Mouse (Mus musculus) hindbrain, embryonic 13.5 days (tissue): ENCODE results near the gene Lrrc7. TPM values are rescaled to one million over a fixed set of nuclear protein-coding genes. Genes with fewer than 3 reads are reported as not detected.

ENCODE experiments used
- ATAC-seq: fragments of 200-750 bp; cut with Nextera tagmentation; 2 replicates; pipeline ENCODE4 v1.8.0; 2017; ENCODE audit warnings: moderate TSS enrichment; ENCODE audit not compliant: low FRiP score
- H3K27ac ChIP-seq: fragments of 300-500 bp; sonication (generic); 2 replicates; pipeline ENCODE4 v1.5.1; 2015; ENCODE audit warnings: inconsistent platforms, mild to moderate bottlenecking, moderate library complexity
- H3K27me3 ChIP-seq: fragments of 300-500 bp; sonication (generic); 2 replicates; pipeline ENCODE4 v1.6.1; 2015; ENCODE audit warnings: mild to moderate bottlenecking, inconsistent platforms
- H3K36me3 ChIP-seq: fragments of 300-500 bp; sonication (generic); 2 replicates; pipeline ENCODE4 v1.6.1; 2015; ENCODE audit warnings: mild to moderate bottlenecking, inconsistent platforms
- H3K4me1 ChIP-seq: fragments of 300-500 bp; sonication (generic); replicated peaks from 2 replicates; pipeline ENCODE4 v1.6.1; 2015; ENCODE audit warnings: inconsistent platforms
- H3K4me2 ChIP-seq: fragments of 300-500 bp; sonication (generic); 2 replicates; pipeline ENCODE4 v1.6.1; 2015; ENCODE audit warnings: inconsistent platforms, mild to moderate bottlenecking, moderate library complexity
- H3K4me3 ChIP-seq: fragments of 300-500 bp; sonication (generic); 2 replicates; pipeline ENCODE4 v1.5.1; 2015; ENCODE audit warnings: mild to moderate bottlenecking, inconsistent platforms
- H3K9ac ChIP-seq: fragments of 300-500 bp; sonication (generic); 2 replicates; pipeline ENCODE4 v1.6.1; 2015; ENCODE audit warnings: mild to moderate bottlenecking, inconsistent platforms
- H3K9me3 ChIP-seq: fragments of 300-500 bp; sonication (generic); 2 replicates; pipeline ENCODE4 v1.6.1; 2016; ENCODE audit warnings: inconsistent platforms
- WGBS: fragments of 180-500 bp; shearing (Covaris S2); methylation state at CpG from one replicate; pipeline ENCODE4 v1.1.7; 2015; 5-methylcytosine and 5-hydroxymethylcytosine counted together
- polyA plus RNA-seq: library from polyadenylated mRNA; unstranded; fragments of >200 nt; fragmentation: Nextera tagmentation; extraction: Ambion mirVana; gene quantifications from 2 replicates; pipeline ENCODE4 v1.2.1, GENCODE M21; 2015

Gene Lrrc7
- polyA plus RNA-seq, 1 experiment from 2014 or later, result 12.2 TPM

GRCm38 (mm10) chr3:158356194-158356593 is 205.8 kb downstream of the Lrrc7 start:
- Histone ChIP-seq H3K9me3 (no peaks in the 10 kb centered on the region), H3K4me2 (no peak overlapping the region), H3K9ac (no peak overlapping the region), H3K27me3 (no peaks in the 10 kb centered on the region), H3K4me3 (no peak overlapping the region), H3K4me1 (no peaks in the 10 kb centered on the region), H3K36me3 (no peaks in the 10 kb centered on the region; the same call in 1 of the 2 replicates), H3K27ac (no peak overlapping the region)
- ATAC-seq, result no peak
- 91% methylated on average over 4 of the region's 4 CpGs for WGBS

GRCm38 (mm10) chr3:158340808-158341207 is 221.2 kb downstream of the Lrrc7 start:
- H3K27ac ChIP-seq, result no peak overlapping the region
- no peak overlapping the region for H3K4me3 ChIP-seq
- H3K27me3 ChIP-seq, result no peaks in the 10 kb centered on the region
- no peak overlapping the region for H3K9ac ChIP-seq
- no peak for ATAC-seq
- no peaks in the 10 kb centered on the region for H3K36me3 ChIP-seq
- H3K9me3 ChIP-seq, result no peaks in the 10 kb centered on the region
- H3K4me1 ChIP-seq, result no peaks in the 10 kb centered on the region
- H3K4me2 ChIP-seq, result no peak overlapping the region

- Histone ChIP-seq H3K27me3 (no peaks in the 10 kb centered on the region), H3K9ac (no peak overlapping the region), H3K9me3 (no peaks in the 10 kb centered on the region), H3K4me3 (no peak overlapping the region), H3K36me3 (no peaks in the 10 kb centered on the region), H3K27ac (no peak overlapping the region), H3K4me2 (no peak overlapping the region), H3K4me1 (no peaks in the 10 kb centered on the region)
- no peak for ATAC-seq
Measured at GRCm38 (mm10) chr3:158330085-158330484, 231.9 kb downstream of the Lrrc7 start.

- Histone ChIP-seq H3K4me2 (no peak overlapping the region), H3K9me3 (no peaks in the 10 kb centered on the region), H3K27me3 (no peaks in the 10 kb centered on the region), H3K27ac (no peak overlapping the region), H3K9ac (no peak overlapping the region), H3K36me3 (no peaks in the 10 kb centered on the region), H3K4me3 (no peak overlapping the region), H3K4me1 (no peaks in the 10 kb centered on the region)
- ATAC-seq, result no peak
- WGBS, result 68% methylated on average over 2 of the region's 2 CpGs
Measured at GRCm38 (mm10) chr3:158310391-158310790, 251.6 kb downstream of the Lrrc7 start.

- H3K9me3 ChIP-seq, result no peaks in the 10 kb centered on the region
- no peak overlapping the region for H3K4me2 ChIP-seq
- H3K27me3 ChIP-seq, result no peaks in the 10 kb centered on the region
- ATAC-seq, result no peak
- no peaks in the 10 kb centered on the region for H3K4me1 ChIP-seq
- H3K4me3 ChIP-seq, result no peak overlapping the region
- H3K36me3 ChIP-seq, result no peaks in the 10 kb centered on the region
- H3K9ac ChIP-seq, result no peak overlapping the region
- no peak overlapping the region for H3K27ac ChIP-seq
Measured at GRCm38 (mm10) chr3:158307415-158307814, 254.6 kb downstream of the Lrrc7 start.

- H3K36me3 ChIP-seq, result no peaks in the 10 kb centered on the region
- 85% methylated on average over 3 of the region's 3 CpGs for WGBS
- no peaks in the 10 kb centered on the region for H3K9me3 ChIP-seq
- H3K4me2 ChIP-seq, result no peak overlapping the region
- no peak for ATAC-seq
- no peak overlapping the region for H3K9ac ChIP-seq
- no peak overlapping the region for H3K27ac ChIP-seq
- H3K4me1 ChIP-seq, result 0 out of 2 replicates have a peak, but pooled peaks cover 3% of the 10 kb centered on the region
- H3K27me3 ChIP-seq, result no peaks in the 10 kb centered on the region
- H3K4me3 ChIP-seq, result no peak overlapping the region
Measured at GRCm38 (mm10) chr3:158298732-158299131, 263.3 kb downstream of the Lrrc7 start.

GRCm38 (mm10) chr3:158295041-158295440 is 267.0 kb downstream of the Lrrc7 start:
- Histone ChIP-seq H3K4me3 (no peak overlapping the region), H3K36me3 (no peaks in the 10 kb centered on the region), H3K9ac (no peak overlapping the region), H3K27me3 (no peaks in the 10 kb centered on the region), H3K4me2 (no peak overlapping the region), H3K9me3 (no peaks in the 10 kb centered on the region), H3K27ac (no peak overlapping the region), H3K4me1 (0 out of 2 replicates have a peak, but pooled peaks cover 3% of the 10 kb centered on the region)
- 0 out of 2 replicates have a peak, but pooled peaks have one; percentile 54 for ATAC-seq
- WGBS, result 81% methylated on average over 5 of the region's 5 CpGs

GRCm38 (mm10) chr3:158284431-158284830 is 277.6 kb downstream of the Lrrc7 start:
- H3K36me3 ChIP-seq, result no peaks in the 10 kb centered on the region
- 50% methylated on average over 1 of the region's 1 CpGs for WGBS
- no peaks in the 10 kb centered on the region for H3K27me3 ChIP-seq
- H3K4me3 ChIP-seq, result no peak overlapping the region
- no peak overlapping the region for H3K9ac ChIP-seq
- no peak for ATAC-seq
- no peak overlapping the region for H3K27ac ChIP-seq
- no peaks in the 10 kb centered on the region for H3K9me3 ChIP-seq
- H3K4me2 ChIP-seq, result no peak overlapping the region
- no peaks in the 10 kb centered on the region; the same call in 1 of the 2 replicates for H3K4me1 ChIP-seq

- no peaks in the 10 kb centered on the region for H3K36me3 ChIP-seq
- no peak overlapping the region for H3K9ac ChIP-seq
- H3K27me3 ChIP-seq, result no peaks in the 10 kb centered on the region
- H3K4me1 ChIP-seq, result no peaks in the 10 kb centered on the region
- H3K9me3 ChIP-seq, result no peaks in the 10 kb centered on the region
- ATAC-seq, result no peak
- no peak overlapping the region for H3K4me3 ChIP-seq
- no peak overlapping the region for H3K4me2 ChIP-seq
- 84% methylated on average over 2 of the region's 2 CpGs for WGBS
- no peak overlapping the region for H3K27ac ChIP-seq
Measured at GRCm38 (mm10) chr3:158278631-158279030, 283.4 kb downstream of the Lrrc7 start.

GRCm38 (mm10) chr3:158272700-158273099 is 289.3 kb downstream of the Lrrc7 start:
- H3K4me1 ChIP-seq, result no peaks in the 10 kb centered on the region
- H3K27me3 ChIP-seq, result no peaks in the 10 kb centered on the region
- H3K4me2 ChIP-seq, result no peak overlapping the region
- no peak overlapping the region for H3K27ac ChIP-seq
- no peak for ATAC-seq
- no peaks in the 10 kb centered on the region for H3K9me3 ChIP-seq
- WGBS, result 88% methylated on average over 1 of the region's 1 CpGs
- no peaks in the 10 kb centered on the region for H3K36me3 ChIP-seq
- H3K4me3 ChIP-seq, result no peak overlapping the region
- H3K9ac ChIP-seq, result no peak overlapping the region

- Histone ChIP-seq H3K4me1 (no peaks in the 10 kb centered on the region), H3K27me3 (no peaks in the 10 kb centered on the region), H3K36me3 (no peaks in the 10 kb centered on the region), H3K27ac (no peak overlapping the region), H3K4me3 (no peak overlapping the region), H3K9ac (no peak overlapping the region), H3K9me3 (no peaks in the 10 kb centered on the region), H3K4me2 (no peak overlapping the region)
- ATAC-seq, result no peak
- WGBS, result 85% methylated on average over 1 of the region's 1 CpGs
Measured at GRCm38 (mm10) chr3:158270887-158271286, 291.1 kb downstream of the Lrrc7 start.

- no peaks in the 10 kb centered on the region for H3K9me3 ChIP-seq
- no peak overlapping the region for H3K4me3 ChIP-seq
- no peak overlapping the region for H3K4me2 ChIP-seq
- ATAC-seq, result no peak
- no peaks in the 10 kb centered on the region for H3K27me3 ChIP-seq
- no peak overlapping the region for H3K9ac ChIP-seq
- no peak overlapping the region for H3K27ac ChIP-seq
- no peaks in the 10 kb centered on the region for H3K36me3 ChIP-seq
- no peaks in the 10 kb centered on the region for H3K4me1 ChIP-seq
Measured at GRCm38 (mm10) chr3:158252576-158252975, 309.4 kb downstream of the Lrrc7 start.

- Histone ChIP-seq H3K27me3 (no peaks in the 10 kb centered on the region), H3K27ac (no peak overlapping the region), H3K4me3 (no peak overlapping the region), H3K9me3 (no peaks in the 10 kb centered on the region), H3K9ac (no peak overlapping the region), H3K4me1 (no peaks in the 10 kb centered on the region), H3K36me3 (no peaks in the 10 kb centered on the region), H3K4me2 (no peak overlapping the region)
- WGBS, result 89% methylated on average over 1 of the region's 1 CpGs
- ATAC-seq, result no peak
Measured at GRCm38 (mm10) chr3:158247672-158248071, 314.3 kb downstream of the Lrrc7 start.

- 50% methylated on average over 2 of the region's 2 CpGs for WGBS
- Histone ChIP-seq H3K4me2 (no peak overlapping the region), H3K36me3 (no peaks in the 10 kb centered on the region), H3K27me3 (no peaks in the 10 kb centered on the region), H3K27ac (no peak overlapping the region), H3K4me3 (no peak overlapping the region), H3K9me3 (no peaks in the 10 kb centered on the region), H3K9ac (no peak overlapping the region), H3K4me1 (no peaks in the 10 kb centered on the region)
- ATAC-seq, result 0 out of 2 replicates have a peak, but pooled peaks have one; percentile 52
Measured at GRCm38 (mm10) chr3:158210657-158211056, 351.4 kb downstream of the Lrrc7 start.
